Mouse (Mus musculus): ENCODE data around the gene Tmem8. TPM values are rescaled to one million over a fixed set of nuclear protein-coding genes. Genes with fewer than 3 reads are reported as not detected.
"Not testable (repeated sequence)": the region's sequence is repeated elsewhere in the genome, so short reads cannot be mapped to it uniquely, and the experiment has no call there.

Tmem8 gene
- polyA plus RNA-seq, 1 experiment from 2014 or later, result 0.80 TPM

GRCm38 (mm10) chr17:26089905-26090632, 23.0 kb upstream of the Tmem8 start, which contains the start of gene Decr2:
Gene Decr2 (minus strand): TSS chr17:26090337.
- no peaks in the 10 kb centered on the region for H3K9me3 ChIP-seq
- peak within 1 kb of the TSS; percentile 81 for H3K27ac ChIP-seq (replicated peaks)
- under 1% methylated on average over 32 of the region's 32 CpGs for WGBS
- ATAC-seq (ENCODE audit: extremely low read depth, insufficient number of reproducible peaks, low FRiP score, low TSS enrichment), result peak; percentile 69; the same call in 1 of the 2 replicates
- H3K27me3 ChIP-seq (replicated peaks), result no peaks in the 10 kb centered on the region
- H3K36me3 ChIP-seq, result peaks cover 35% of the 10 kb centered on the region
- peaks cover 20% of the 10 kb centered on the region for H3K4me1 ChIP-seq
- peak within 1 kb of the TSS; percentile 64 for H3K4me3 ChIP-seq
- peak within 1 kb of the TSS; percentile 88 for H3K9ac ChIP-seq
- peak within 1 kb of the TSS; percentile 89 for H3K4me2 ChIP-seq

- H3K9ac ChIP-seq, result peak overlapping the region; percentile 81
- H3K36me3 ChIP-seq, result peaks cover 20% of the 10 kb centered on the region
- H3K27me3 ChIP-seq (replicated peaks), result no peaks in the 10 kb centered on the region
- ATAC-seq (ENCODE audit: extremely low read depth, insufficient number of reproducible peaks, low FRiP score, low TSS enrichment), result no peak
- H3K27ac ChIP-seq (replicated peaks), result peak overlapping the region; percentile 37
- H3K4me3 ChIP-seq, result peak overlapping the region; percentile 64
- WGBS, result 29% methylated on average over 9 of the region's 9 CpGs
- H3K9me3 ChIP-seq, result no peaks in the 10 kb centered on the region
- peak overlapping the region; percentile 80 for H3K4me2 ChIP-seq
- H3K4me1 ChIP-seq, result peaks cover 16% of the 10 kb centered on the region
Measured at GRCm38 (mm10) chr17:26094531-26095110, 18.5 kb upstream of the Tmem8 start.

GRCm38 (mm10) chr17:26095121-26095740, 17.9 kb upstream of the Tmem8 start, which contains the start of gene Nme4:
Gene Nme4 (minus strand): TSS chr17:26095602.
- Histone ChIP-seq H3K27ac (replicated peaks) (peak within 1 kb of the TSS; percentile 37), H3K4me1 (peaks cover 13% of the 10 kb centered on the region), H3K9me3 (no peaks in the 10 kb centered on the region), H3K4me3 (peak within 1 kb of the TSS; percentile 64), H3K9ac (peak within 1 kb of the TSS; percentile 81), H3K27me3 (replicated peaks) (no peaks in the 10 kb centered on the region), H3K4me2 (peak within 1 kb of the TSS; percentile 80), H3K36me3 (peaks cover 20% of the 10 kb centered on the region)
- 2% methylated on average over 47 of the region's 47 CpGs for WGBS
- ATAC-seq (ENCODE audit: extremely low read depth, insufficient number of reproducible peaks, low FRiP score, low TSS enrichment), result 0 out of 2 replicates have a peak, but pooled peaks have one; percentile 47

GRCm38 (mm10) chr17:26098461-26098860, 14.6 kb upstream of the Tmem8 start:
- Histone ChIP-seq H3K9ac (no peak overlapping the region), H3K27ac (replicated peaks) (no peak overlapping the region), H3K36me3 (peaks cover 4% of the 10 kb centered on the region; the same call in 1 of the 2 replicates), H3K4me1 (peaks cover 13% of the 10 kb centered on the region), H3K27me3 (replicated peaks) (no peaks in the 10 kb centered on the region), H3K9me3 (no peaks in the 10 kb centered on the region), H3K4me3 (no peak overlapping the region), H3K4me2 (no peak overlapping the region)
- WGBS, result 78% methylated on average over 7 of the region's 7 CpGs
- ATAC-seq (ENCODE audit: extremely low read depth, insufficient number of reproducible peaks, low FRiP score, low TSS enrichment), result no peak

- not testable (repeated sequence) for H3K4me2 ChIP-seq; H3K27ac ChIP-seq (replicated peaks); H3K27me3 ChIP-seq (replicated peaks); H3K4me3 ChIP-seq; H3K9ac ChIP-seq; H3K36me3 ChIP-seq; H3K9me3 ChIP-seq; ATAC-seq (ENCODE audit: extremely low read depth, insufficient number of reproducible peaks, low FRiP score, low TSS enrichment)
- WGBS, result 67% methylated on average over 3 of the region's 3 CpGs
- H3K4me1 ChIP-seq, result peaks cover 11% of the 10 kb centered on the region
Measured at GRCm38 (mm10) chr17:26099316-26099715, 13.8 kb upstream of the Tmem8 start.

- Histone ChIP-seq H3K27me3 (replicated peaks) (no peaks in the 10 kb centered on the region), H3K4me2 (no peak overlapping the region), H3K9me3 (no peaks in the 10 kb centered on the region), H3K9ac (no peak overlapping the region), H3K4me3 (no peak overlapping the region), H3K4me1 (peaks cover 4% of the 10 kb centered on the region; the same call in 1 of the 2 replicates), H3K27ac (replicated peaks) (no peak overlapping the region), H3K36me3 (no peaks in the 10 kb centered on the region)
- 33% methylated on average over 2 of the region's 2 CpGs for WGBS
- no peak for ATAC-seq (ENCODE audit: extremely low read depth, insufficient number of reproducible peaks, low FRiP score, low TSS enrichment)
Measured at GRCm38 (mm10) chr17:26100166-26100565, 12.9 kb upstream of the Tmem8 start.

GRCm38 (mm10) chr17:26101478-26101877, 11.6 kb upstream of the Tmem8 start:
- no peaks in the 10 kb centered on the region for H3K27me3 ChIP-seq (replicated peaks)
- H3K4me1 ChIP-seq, result no peaks in the 10 kb centered on the region
- no peaks in the 10 kb centered on the region for H3K36me3 ChIP-seq
- H3K4me2 ChIP-seq, result no peak overlapping the region
- no peak overlapping the region for H3K4me3 ChIP-seq
- no peak overlapping the region for H3K9ac ChIP-seq
- no peak overlapping the region for H3K27ac ChIP-seq (replicated peaks)
- no peak for ATAC-seq (ENCODE audit: extremely low read depth, insufficient number of reproducible peaks, low FRiP score, low TSS enrichment)
- WGBS, result 56% methylated on average over 4 of the region's 4 CpGs
- no peaks in the 10 kb centered on the region for H3K9me3 ChIP-seq

- no peak for ATAC-seq (ENCODE audit: extremely low read depth, insufficient number of reproducible peaks, low FRiP score, low TSS enrichment)
- Histone ChIP-seq H3K4me1 (no peaks in the 10 kb centered on the region), H3K9me3 (no peaks in the 10 kb centered on the region), H3K27ac (replicated peaks) (no peak overlapping the region), H3K27me3 (replicated peaks) (peaks cover 17% of the 10 kb centered on the region), H3K4me3 (no peak overlapping the region), H3K36me3 (no peaks in the 10 kb centered on the region), H3K9ac (no peak overlapping the region), H3K4me2 (no peak overlapping the region)
- 37% methylated on average over 4 of the region's 4 CpGs for WGBS
Measured at GRCm38 (mm10) chr17:26105619-26106018, 7.5 kb upstream of the Tmem8 start.

GRCm38 (mm10) chr17:26110156-26110555, 2.9 kb upstream of the Tmem8 start:
- Histone ChIP-seq H3K4me3 (no peak overlapping the region), H3K9me3 (no peaks in the 10 kb centered on the region), H3K27ac (replicated peaks) (no peak overlapping the region), H3K9ac (no peak overlapping the region), H3K36me3 (no peaks in the 10 kb centered on the region), H3K4me1 (peaks cover 13% of the 10 kb centered on the region), H3K4me2 (no peak overlapping the region), H3K27me3 (replicated peaks) (peaks cover 62% of the 10 kb centered on the region)
- whole genome bisulfite sequencing, result 36% methylated on average over 4 of the region's 4 CpGs
- no peak for ATAC-seq (ENCODE audit: extremely low read depth, insufficient number of reproducible peaks, low FRiP score, low TSS enrichment)

GRCm38 (mm10) chr17:26111024-26111423, 2.1 kb upstream of the Tmem8 start:
- WGBS, result 3% methylated on average over 4 of the region's 4 CpGs
- Histone ChIP-seq H3K9me3 (no peaks in the 10 kb centered on the region), H3K9ac (no peak overlapping the region; the same call in 1 of the 2 replicates), H3K4me3 (no peak overlapping the region), H3K4me2 (no peak overlapping the region), H3K36me3 (no peaks in the 10 kb centered on the region), H3K4me1 (peaks cover 13% of the 10 kb centered on the region), H3K27me3 (replicated peaks) (peaks cover 71% of the 10 kb centered on the region), H3K27ac (replicated peaks) (no peak overlapping the region)
- ATAC-seq (ENCODE audit: extremely low read depth, insufficient number of reproducible peaks, low FRiP score, low TSS enrichment), result no peak

GRCm38 (mm10) chr17:26111722-26112121, 1.4 kb upstream of the Tmem8 start:
- 25% methylated on average over 4 of the region's 4 CpGs for WGBS
- Histone ChIP-seq H3K27me3 (replicated peaks) (peaks cover 78% of the 10 kb centered on the region), H3K36me3 (no peaks in the 10 kb centered on the region), H3K27ac (replicated peaks) (no peak overlapping the region), H3K9me3 (no peaks in the 10 kb centered on the region), H3K9ac (no peak overlapping the region), H3K4me3 (no peak overlapping the region), H3K4me2 (no peak overlapping the region), H3K4me1 (peaks cover 13% of the 10 kb centered on the region)
- no peak for ATAC-seq (ENCODE audit: extremely low read depth, insufficient number of reproducible peaks, low FRiP score, low TSS enrichment)
